Mouse (Mus musculus) ES-Bruce4 (cell line): ENCODE data around the gene Rhbdf2.

Experiments
- CTCF ChIP-seq: IDR thresholded peaks from one replicate; pipeline ENCODE4 v1.8.1; 2011; ENCODE audit warnings: low read depth, low read length
- EP300 ChIP-seq: IDR thresholded peaks from 2 replicates; pipeline ENCODE4 v1.6.1; 2011; ENCODE audit warnings: low read depth, low read length; ENCODE audit not compliant: insufficient read depth
- POLR2A ChIP-seq: IDR thresholded peaks from one replicate; pipeline ENCODE4 v1.8.1; 2011; ENCODE audit warnings: low read length; ENCODE audit not compliant: insufficient read depth

DNA sequence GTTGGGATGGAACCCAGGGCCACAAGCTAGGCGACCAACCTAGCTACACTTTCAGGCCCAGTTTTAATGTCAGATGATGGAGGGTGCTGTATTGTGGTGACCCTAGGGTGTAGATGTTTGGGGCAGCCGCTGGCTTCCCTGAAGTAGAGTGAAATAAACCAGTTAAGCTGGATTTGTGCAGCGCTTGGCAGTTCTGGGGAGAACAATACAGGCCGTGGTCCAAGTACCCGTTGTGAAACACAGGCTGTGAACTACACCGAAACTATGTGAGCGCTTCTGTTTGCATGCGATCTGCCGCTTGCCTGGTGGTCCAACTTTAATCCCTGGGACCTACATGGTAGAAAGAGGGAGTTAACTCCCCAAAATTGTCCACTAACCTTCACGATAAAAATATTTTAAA lies 6.1 kb upstream of the Rhbdf2 start:
- TF ChIP-seq CTCF (no peak), POLR2A (no peak), EP300 (no peak)
